Mouse (Mus musculus): ENCODE results near the gene Bcl7a. TPM values are rescaled to one million over a fixed set of nuclear protein-coding genes. Genes with fewer than 3 reads are reported as not detected.

The Bcl7a gene
- polyA plus RNA-seq, 1 experiment: 28.9 TPM

GRCm38 (mm10) chr5:123375793-123376452 lies 32.3 kb downstream of the Bcl7a start:
- H3K4me1 ChIP-seq (ENCODE audit: control insufficient read depth, insufficient read depth, low read length): peaks cover 3% of the 10 kb centered on the region; the same call in 1 of the 2 replicates
- 70% methylated on average over 6 of the region's 6 CpGs for WGBS
- no peak overlapping the region for H3K4me3 ChIP-seq (replicated peaks; ENCODE audit: insufficient read depth, low read depth, low read length)
- no peak overlapping the region for H3K27ac ChIP-seq (ENCODE audit: insufficient read depth, low read length)
- no peak for DNase-seq
- TF ChIP-seq CTCF (IDR thresholded peaks at IDR 0.05; ENCODE audit: borderline replicate concordance, insufficient read depth, low read depth, low read length) (no peak), POLR2A (IDR thresholded peaks at IDR 0.05; ENCODE audit: borderline replicate concordance, insufficient read depth, low read length) (no peak)
- no peaks in the 10 kb centered on the region for H3K27me3 ChIP-seq (ENCODE audit: control insufficient read depth, insufficient read depth, low read length)

GRCm38 (mm10) chr5:123376569-123376968 lies 32.9 kb downstream of the Bcl7a start:
- peak; percentile 75 to 83 for DNase-seq
- Histone ChIP-seq H3K27me3 (ENCODE audit: control insufficient read depth, insufficient read depth, low read length) (no peaks in the 10 kb centered on the region), H3K27ac (ENCODE audit: insufficient read depth, low read length) (no peak overlapping the region), H3K4me1 (ENCODE audit: control insufficient read depth, insufficient read depth, low read length) (peaks cover 3% of the 10 kb centered on the region; the same call in 1 of the 2 replicates), H3K4me3 (replicated peaks; ENCODE audit: insufficient read depth, low read depth, low read length) (no peak overlapping the region)
- 3% methylated on average over 10 of the region's 10 CpGs for WGBS
- TF ChIP-seq CTCF (IDR thresholded peaks at IDR 0.05; ENCODE audit: borderline replicate concordance, insufficient read depth, low read depth, low read length) (no peak), POLR2A (IDR thresholded peaks at IDR 0.05; ENCODE audit: borderline replicate concordance, insufficient read depth, low read length) (no peak)

- 36% methylated on average over 15 of the region's 15 CpGs for WGBS
These were observed 33.7 kb downstream of the Bcl7a start for GRCm38 (mm10) chr5:123377120-123377955.

GRCm38 (mm10) chr5:123378712-123379111 lies 35.1 kb downstream of the Bcl7a start:
- 80% methylated on average over 9 of the region's 9 CpGs for WGBS

More at GRCm38 (mm10) chr5:123377120-123377955, 33.7 kb downstream of the Bcl7a start:
- no peak for TF ChIP-seq POLR2A (IDR thresholded peaks at IDR 0.05; ENCODE audit: borderline replicate concordance, insufficient read depth, low read length)
- TF ChIP-seq CTCF (IDR thresholded peaks at IDR 0.05; ENCODE audit: borderline replicate concordance, insufficient read depth, low read depth, low read length): peak; percentile 93
- H3K4me3 ChIP-seq (replicated peaks; ENCODE audit: insufficient read depth, low read depth, low read length): no peak overlapping the region
- H3K27me3 ChIP-seq (ENCODE audit: control insufficient read depth, insufficient read depth, low read length): no peaks in the 10 kb centered on the region
- DNase-seq: peak; percentile 79 to 88
- no peak overlapping the region for H3K27ac ChIP-seq (ENCODE audit: insufficient read depth, low read length)
- peaks cover 3% of the 10 kb centered on the region; the same call in 1 of the 2 replicates for H3K4me1 ChIP-seq (ENCODE audit: control insufficient read depth, insufficient read depth, low read length)

GRCm38 (mm10) chr5:123379504-123379931 lies 35.9 kb downstream of the Bcl7a start:
- Histone ChIP-seq H3K27ac (ENCODE audit: insufficient read depth, low read length) (no peak overlapping the region), H3K4me1 (ENCODE audit: control insufficient read depth, insufficient read depth, low read length) (peaks cover 3% of the 10 kb centered on the region; the same call in 1 of the 2 replicates), H3K4me3 (replicated peaks; ENCODE audit: insufficient read depth, low read depth, low read length) (no peak overlapping the region), H3K27me3 (ENCODE audit: control insufficient read depth, insufficient read depth, low read length) (no peaks in the 10 kb centered on the region)
- WGBS: 91% methylated on average over 5 of the region's 5 CpGs
- no peak for TF ChIP-seq CTCF (IDR thresholded peaks at IDR 0.05; ENCODE audit: borderline replicate concordance, insufficient read depth, low read depth, low read length)
- no peak for TF ChIP-seq POLR2A (IDR thresholded peaks at IDR 0.05; ENCODE audit: borderline replicate concordance, insufficient read depth, low read length)
- no peak for DNase-seq

More at GRCm38 (mm10) chr5:123378712-123379111, 35.1 kb downstream of the Bcl7a start:
- no peak for DNase-seq
- TF ChIP-seq CTCF (IDR thresholded peaks at IDR 0.05; ENCODE audit: borderline replicate concordance, insufficient read depth, low read depth, low read length): no peak
- TF ChIP-seq POLR2A (IDR thresholded peaks at IDR 0.05; ENCODE audit: borderline replicate concordance, insufficient read depth, low read length): no peak
- H3K4me3 ChIP-seq (replicated peaks; ENCODE audit: insufficient read depth, low read depth, low read length): no peak overlapping the region
- no peaks in the 10 kb centered on the region for H3K27me3 ChIP-seq (ENCODE audit: control insufficient read depth, insufficient read depth, low read length)
- H3K27ac ChIP-seq (ENCODE audit: insufficient read depth, low read length): no peak overlapping the region
- peaks cover 3% of the 10 kb centered on the region; the same call in 1 of the 2 replicates for H3K4me1 ChIP-seq (ENCODE audit: control insufficient read depth, insufficient read depth, low read length)

GRCm38 (mm10) chr5:123381968-123382367 lies 38.3 kb downstream of the Bcl7a start:
- 0 out of 2 replicates have a peak, but pooled peaks cover 3% of the 10 kb centered on the region for H3K4me1 ChIP-seq (ENCODE audit: control insufficient read depth, insufficient read depth, low read length)
- no peak overlapping the region for H3K4me3 ChIP-seq (replicated peaks; ENCODE audit: insufficient read depth, low read depth, low read length)
- no peaks in the 10 kb centered on the region; the same call in 1 of the 2 replicates for H3K27me3 ChIP-seq (ENCODE audit: control insufficient read depth, insufficient read depth, low read length)
- DNase-seq: no peak
- WGBS: 55% methylated on average over 20 of the region's 20 CpGs
- no peak overlapping the region for H3K27ac ChIP-seq (ENCODE audit: insufficient read depth, low read length)
- TF ChIP-seq CTCF (IDR thresholded peaks at IDR 0.05; ENCODE audit: borderline replicate concordance, insufficient read depth, low read depth, low read length): no peak
- no peak for TF ChIP-seq POLR2A (IDR thresholded peaks at IDR 0.05; ENCODE audit: borderline replicate concordance, insufficient read depth, low read length)

GRCm38 (mm10) chr5:123382686-123383085 lies 39.1 kb downstream of the Bcl7a start:
- Histone ChIP-seq H3K4me1 (ENCODE audit: control insufficient read depth, insufficient read depth, low read length) (no peaks in the 10 kb centered on the region), H3K27me3 (ENCODE audit: control insufficient read depth, insufficient read depth, low read length) (no peaks in the 10 kb centered on the region; the same call in 1 of the 2 replicates), H3K27ac (ENCODE audit: insufficient read depth, low read length) (no peak overlapping the region), H3K4me3 (replicated peaks; ENCODE audit: insufficient read depth, low read depth, low read length) (no peak overlapping the region)
- 86% methylated on average over 8 of the region's 8 CpGs for WGBS
- TF ChIP-seq POLR2A (IDR thresholded peaks at IDR 0.05; ENCODE audit: borderline replicate concordance, insufficient read depth, low read length) (no peak), CTCF (IDR thresholded peaks at IDR 0.05; ENCODE audit: borderline replicate concordance, insufficient read depth, low read depth, low read length) (no peak)
- no peak for DNase-seq

Data from cerebellum, adult 2 months (tissue).